ENCODE assay signal across 8 mouse cellular contexts in genomic region chr7:16780825-16781554, GRCm38 (mm10). TPM values are rescaled to one million over a fixed set of nuclear protein-coding genes. Genes with fewer than 3 reads are reported as not detected.
DNase-seq lines count a peak whose midpoint lies in the region; ATAC-seq lines count a peak whose summit lies in the region.

Gene Slc1a5 (plus strand): TSS chr7:16781340.

- peak; percentile 88 for ATAC-seq in hindbrain, embryonic 12.5 days (ENCODE audit: low FRiP score)

- H3K4me1 ChIP-seq in hindbrain, embryonic 12.5 days: peaks cover 36% of the 10 kb centered on the region

- peak; percentile 97 for DNase-seq in MN1 (ENCODE audit: low spot score)
- DNase-seq in cerebellum, adult 9-11 months: peak; percentile 49
- DNase-seq in frontal cortex, postnatal 10 days (ENCODE audit: low spot score in 2 of 2): peak; percentile 71
- peak; percentile 53 to 76 for DNase-seq in layer of hippocampus, postnatal 14 days (ENCODE audit: low spot score in 2 of 2)
- peak; percentile 94 for DNase-seq in lung, postnatal 14 days
- peak; percentile 80 for DNase-seq in retina, adult 2 months (ENCODE audit: low read depth, low spot score)
- DNase-seq in thymus, postnatal 36 days: peak; percentile 96 to 97

- no peaks in the 10 kb centered on the region; the same call in 1 of the 2 replicates for H3K9me3 ChIP-seq in hindbrain, embryonic 12.5 days (replicated peaks)

- peak within 1 kb of the TSS; percentile 97 for H3K4me2 ChIP-seq in hindbrain, embryonic 12.5 days (replicated peaks)

- peak within 1 kb of the TSS; percentile 46 for H3K4me3 ChIP-seq in hindbrain, embryonic 12.5 days

- H3K36me3 ChIP-seq in hindbrain, embryonic 12.5 days: no peaks in the 10 kb centered on the region

- H3K27ac ChIP-seq in hindbrain, embryonic 12.5 days: no peak within 1 kb of the TSS

- H3K27me3 ChIP-seq in hindbrain, embryonic 12.5 days: no peaks in the 10 kb centered on the region

- 3% methylated on average over 34 of the region's 34 CpGs for WGBS in hindbrain, embryonic 12.5 days

- H3K9ac ChIP-seq in hindbrain, embryonic 12.5 days: peak within 1 kb of the TSS; percentile 52

RNA-seq across cellular contexts. Expression of gene Slc1a5, which starts in this region (rescaled TPM):
- polyA plus RNA-seq in hindbrain, embryonic 12.5 days (2016; fragmentation: Nextera tagmentation; extraction: Ambion mirVana): 20.2 and 20.5 TPM in 2 replicates
- total RNA-seq in layer of hippocampus, postnatal 14 days (2021): 1 to 10 TPM; 5.5 to 5.8 TPM
